Mouse (Mus musculus) frontal cortex, postnatal 36 days (tissue): ENCODE measurements at regions not wholly inside any gene's neighbourhood (a gene's known extent, or its start where the extent isn't known, plus 50 kb on each side); places are given as distances from the start of the nearest gene placed in this dataset.

ENCODE experiments used
- DNase-seq, 2 experiments: peaks; one replicate each; pipeline ENCODE4 v3.0.0; 2022; ENCODE audit warnings: low spot score in 2 of 2

GRCm38 (mm10) chr15:68014605-68015305 is 1514.0 kb upstream of the Lrrc6 start:
- no peak for DNase-seq

- DNase-seq: no peak
These were observed 1510.5 kb upstream of the Lrrc6 start for GRCm38 (mm10) chr15:68011162-68011561.

- DNase-seq: no peak
These were observed 1509.5 kb upstream of the Lrrc6 start for GRCm38 (mm10) chr15:68010189-68010588.

GRCm38 (mm10) chr15:68004798-68005197 is 1504.1 kb upstream of the Lrrc6 start:
- no peak for DNase-seq

GRCm38 (mm10) chr15:67996532-67996931 is 1495.8 kb upstream of the Lrrc6 start:
- no peak for DNase-seq

GRCm38 (mm10) chr15:67989428-67990272 is 1488.9 kb upstream of the Lrrc6 start:
- DNase-seq: no peak

GRCm38 (mm10) chr15:67987941-67988340 is 1487.2 kb upstream of the Lrrc6 start:
- DNase-seq: no peak

GRCm38 (mm10) chr15:67983253-67983652 is 1482.5 kb upstream of the Lrrc6 start:
- DNase-seq: no peak

GRCm38 (mm10) chr15:67981876-67982275 is 1481.2 kb upstream of the Lrrc6 start:
- DNase-seq: peak; percentile 34 to 59

- DNase-seq: no peak
These were observed 1478.7 kb upstream of the Lrrc6 start for GRCm38 (mm10) chr15:67979451-67979850.

- peak in 1 of 2 experiments; percentile 34 for DNase-seq
These were observed 1476.5 kb upstream of the Lrrc6 start for GRCm38 (mm10) chr15:67977210-67977609.

- DNase-seq: no peak
These were observed 1471.3 kb upstream of the Lrrc6 start for GRCm38 (mm10) chr15:67971998-67972397.

- no peak for DNase-seq
These were observed 1453.5 kb upstream of the Lrrc6 start for GRCm38 (mm10) chr15:67954216-67954615.

- peak in 1 of 2 experiments; percentile 51 for DNase-seq
These were observed 1449.8 kb upstream of the Lrrc6 start for GRCm38 (mm10) chr15:67950281-67951040.

- no peak for DNase-seq
These were observed 1443.8 kb upstream of the Lrrc6 start for GRCm38 (mm10) chr15:67944330-67945082.

GRCm38 (mm10) chr15:67943046-67943445 is 1442.3 kb upstream of the Lrrc6 start:
- DNase-seq: peak; percentile 26 to 45

GRCm38 (mm10) chr15:67940510-67940909 is 1439.8 kb upstream of the Lrrc6 start:
- no peak for DNase-seq

GRCm38 (mm10) chr15:67924885-67925284 is 1424.2 kb upstream of the Lrrc6 start:
- DNase-seq: no peak

- DNase-seq: no peak
These were observed 1406.3 kb upstream of the Lrrc6 start for GRCm38 (mm10) chr15:67907034-67907433.

GRCm38 (mm10) chr15:67905279-67905678 is 1404.6 kb upstream of the Lrrc6 start:
- no peak for DNase-seq

- no peak for DNase-seq
These were observed 1403.9 kb upstream of the Lrrc6 start for GRCm38 (mm10) chr15:67904646-67905045.
